Mouse (Mus musculus) forebrain, embryonic 11.5 days (tissue): ENCODE results near the gene Trip13. TPM values are rescaled to one million over a fixed set of nuclear protein-coding genes. Genes with fewer than 3 reads are reported as not detected.

ENCODE experiments used
- ATAC-seq: fragments of 200-750 bp; cut with Nextera tagmentation; replicated peaks from 2 replicates; pipeline ENCODE4 v1.8.0; 2017; ENCODE audit warnings: moderate TSS enrichment; ENCODE audit not compliant: low FRiP score
- DNase-seq: peaks from one replicate; pipeline ENCODE4 v3.0.0-alpha.2; 2017; ENCODE audit warnings: low spot score
- H3K27ac ChIP-seq: fragments of 300-500 bp; sonication (generic); 2 replicates; pipeline ENCODE4 v1.5.1; 2014; ENCODE audit warnings: low read depth, low read length
- H3K27me3 ChIP-seq: fragments of 300-500 bp; sonication (generic); 2 replicates; pipeline ENCODE4 v1.6.1; 2014; ENCODE audit warnings: mild to moderate bottlenecking, low read length, mixed read lengths; ENCODE audit not compliant: control insufficient read depth, insufficient read depth
- H3K36me3 ChIP-seq: fragments of 300-500 bp; sonication (generic); 2 replicates; pipeline ENCODE4 v1.6.1; 2014; ENCODE audit warnings: mild to moderate bottlenecking, low read length, moderate library complexity, mixed read lengths; ENCODE audit not compliant: control insufficient read depth, insufficient read depth
- H3K4me1 ChIP-seq: fragments of 300-500 bp; sonication (generic); replicated peaks from 2 replicates; pipeline ENCODE4 v1.6.1; 2014; ENCODE audit warnings: low read length, mixed read lengths; ENCODE audit not compliant: control insufficient read depth, insufficient read depth
- H3K4me2 ChIP-seq: fragments of 300-500 bp; sonication (generic); 2 replicates; pipeline ENCODE4 v1.6.1; 2014; ENCODE audit warnings: low read depth, mild to moderate bottlenecking, low read length, moderate library complexity, mixed read lengths; ENCODE audit not compliant: severe bottlenecking
- H3K4me3 ChIP-seq: fragments of 300-500 bp; sonication (generic); 2 replicates; pipeline ENCODE4 v1.5.1; 2014; ENCODE audit warnings: low read depth, low read length
- H3K9ac ChIP-seq: fragments of 300-500 bp; sonication (generic); 2 replicates; pipeline ENCODE4 v1.6.1; 2014; ENCODE audit warnings: low read length
- H3K9me3 ChIP-seq: fragments of 300-500 bp; sonication (generic); 2 replicates; pipeline ENCODE4 v1.6.1; 2016; ENCODE audit warnings: low read length, mixed read lengths; ENCODE audit not compliant: control insufficient read depth
- WGBS: fragments of 180-500 bp; shearing (Covaris S2); extraction: QIAGEN DNeasy Blood & Tissue Kit; methylation state at CpG from one replicate; pipeline ENCODE4 v1.1.7; 2014; 5-methylcytosine and 5-hydroxymethylcytosine counted together
- polyA plus RNA-seq: library from polyadenylated mRNA; unstranded; fragments of >200 nt; fragmentation: Nextera tagmentation; extraction: Ambion mirVana; gene quantifications from 2 replicates; pipeline ENCODE4 v1.2.1, GENCODE M21; 2014

The Trip13 gene
- polyA plus RNA-seq, 1 experiment from 2014 or later: 59.9 TPM

DNA sequence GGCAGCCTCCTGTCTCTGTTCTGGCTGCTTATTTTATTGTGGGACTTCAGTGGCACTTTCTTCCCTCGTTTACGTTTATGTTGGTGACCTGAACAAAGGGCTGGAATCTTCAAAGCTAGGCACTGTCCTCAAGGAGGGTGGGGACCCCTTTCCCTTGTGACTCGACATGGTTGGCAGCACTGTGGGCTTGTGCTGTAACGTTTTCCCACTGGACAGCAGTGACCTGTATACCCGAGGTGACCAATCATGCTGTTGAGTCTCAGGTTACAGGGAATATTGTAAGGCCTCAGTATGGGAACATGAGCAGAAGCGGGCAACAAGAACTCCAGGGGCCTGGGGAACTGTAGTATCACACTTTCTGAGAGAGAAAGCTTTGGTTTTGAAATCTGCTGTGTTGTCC is 17.1 kb upstream of the Trip13 start:
- 82% methylated on average over 6 of the region's 6 CpGs for WGBS
- Histone ChIP-seq H3K27me3 (no peaks in the 10 kb centered on the region), H3K9ac (no peak overlapping the region), H3K9me3 (no peaks in the 10 kb centered on the region), H3K4me2 (no peak overlapping the region), H3K27ac (no peak overlapping the region), H3K36me3 (peaks cover 8% of the 10 kb centered on the region; the same call in 1 of the 2 replicates), H3K4me1 (no peaks in the 10 kb centered on the region), H3K4me3 (no peak overlapping the region)
- no peak for ATAC-seq
- no peak for DNase-seq

- Histone ChIP-seq H3K4me3 (no peak overlapping the region), H3K27me3 (no peaks in the 10 kb centered on the region), H3K9me3 (no peaks in the 10 kb centered on the region), H3K4me2 (no peak overlapping the region), H3K9ac (no peak overlapping the region), H3K4me1 (no peaks in the 10 kb centered on the region), H3K27ac (no peak overlapping the region), H3K36me3 (peaks cover 8% of the 10 kb centered on the region; the same call in 1 of the 2 replicates)
- ATAC-seq: no peak
- DNase-seq: no peak
- WGBS: 85% methylated on average over 1 of the region's 1 CpGs
Measured at GRCm38 (mm10) chr13:73953551-73954130, 16.1 kb upstream of the Trip13 start.

DNA sequence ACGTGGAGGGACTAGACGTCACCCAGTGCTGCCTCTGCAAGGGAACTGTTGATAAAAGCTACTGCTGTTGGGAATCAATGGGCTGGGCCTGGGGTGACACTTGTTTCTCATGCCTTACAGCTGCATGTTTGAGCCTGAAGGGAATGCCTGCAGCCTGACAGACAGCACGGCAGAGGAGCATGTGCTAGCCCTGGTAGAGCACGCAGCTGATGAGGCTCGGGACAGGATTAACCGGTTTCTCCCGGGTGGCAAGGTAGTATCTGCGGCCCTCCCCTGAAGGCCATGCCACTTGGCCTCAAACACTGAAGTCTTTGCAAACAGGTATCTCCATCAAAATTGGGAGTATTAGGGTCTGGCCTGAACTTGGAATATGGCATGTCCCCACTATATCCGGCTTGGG is 7.0 kb upstream of the Trip13 start:
- H3K4me2 ChIP-seq: no peak overlapping the region
- no peaks in the 10 kb centered on the region for H3K9me3 ChIP-seq
- H3K9ac ChIP-seq: no peak overlapping the region
- no peak overlapping the region for H3K4me3 ChIP-seq
- no peak for DNase-seq
- no peak overlapping the region for H3K27ac ChIP-seq
- ATAC-seq: no peak
- 97% methylated on average over 9 of the region's 9 CpGs for WGBS
- no peaks in the 10 kb centered on the region for H3K4me1 ChIP-seq
- peaks cover 11% of the 10 kb centered on the region; the same call in 1 of the 2 replicates for H3K36me3 ChIP-seq
- no peaks in the 10 kb centered on the region for H3K27me3 ChIP-seq

GRCm38 (mm10) chr13:73939101-73939500 is 1.5 kb upstream of the Trip13 start:
- Histone ChIP-seq H3K27me3 (no peaks in the 10 kb centered on the region), H3K4me3 (no peak overlapping the region), H3K9ac (no peak overlapping the region), H3K36me3 (peaks cover 11% of the 10 kb centered on the region; the same call in 1 of the 2 replicates), H3K4me2 (no peak overlapping the region), H3K9me3 (no peaks in the 10 kb centered on the region), H3K4me1 (peaks cover 9% of the 10 kb centered on the region; the same call in 1 of the 2 replicates), H3K27ac (no peak overlapping the region)
- WGBS: 94% methylated on average over 5 of the region's 5 CpGs
- ATAC-seq (no peak), DNase-seq (no peak)

DNA sequence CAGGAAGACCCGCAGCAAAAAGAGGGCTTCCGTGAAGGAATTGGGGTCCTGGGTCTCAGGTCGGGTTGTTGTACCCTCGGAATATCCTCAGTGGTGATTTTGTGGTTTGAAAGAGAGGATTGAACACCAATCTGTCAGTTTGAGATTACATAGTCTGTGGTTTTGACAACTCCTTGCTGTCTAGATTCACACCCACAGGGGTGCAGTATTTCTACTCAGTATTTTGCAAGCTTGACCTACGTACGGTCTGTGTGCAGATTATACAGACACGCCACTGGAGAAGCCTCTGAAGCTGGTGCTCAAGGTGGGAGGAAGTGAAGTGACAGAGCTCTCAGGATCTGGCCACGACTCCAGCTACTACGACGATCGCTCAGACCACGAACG is 585 bp upstream of the Trip13 start:
- H3K9ac ChIP-seq: peak overlapping the region; percentile 79
- DNase-seq (no peak), ATAC-seq (peak; percentile 13; the same call in 1 of the 2 replicates)
- H3K4me2 ChIP-seq: peak overlapping the region; percentile 83
- H3K27me3 ChIP-seq: no peaks in the 10 kb centered on the region
- H3K4me1 ChIP-seq: peaks cover 9% of the 10 kb centered on the region; the same call in 1 of the 2 replicates
- H3K9me3 ChIP-seq: no peaks in the 10 kb centered on the region
- H3K27ac ChIP-seq: no peak overlapping the region
- 52% methylated on average over 13 of the region's 13 CpGs for WGBS
- peaks cover 4% of the 10 kb centered on the region; the same call in 1 of the 2 replicates for H3K36me3 ChIP-seq
- peak overlapping the region; percentile 76 for H3K4me3 ChIP-seq

GRCm38 (mm10) chr13:73936938-73937320 is 655 bp downstream of the Trip13 start:
- peak; percentile 36; the same call in 1 of the 2 replicates for ATAC-seq
- Histone ChIP-seq H3K4me2 (peak overlapping the region; percentile 83), H3K9me3 (no peaks in the 10 kb centered on the region), H3K27ac (no peak overlapping the region), H3K4me3 (peak overlapping the region; percentile 76), H3K4me1 (peaks cover 9% of the 10 kb centered on the region; the same call in 1 of the 2 replicates), H3K9ac (peak overlapping the region; percentile 79), H3K27me3 (no peaks in the 10 kb centered on the region), H3K36me3 (peaks cover 4% of the 10 kb centered on the region; the same call in 1 of the 2 replicates)
- DNase-seq: no peak
- 15% methylated on average over 5 of the region's 5 CpGs for WGBS

DNA sequence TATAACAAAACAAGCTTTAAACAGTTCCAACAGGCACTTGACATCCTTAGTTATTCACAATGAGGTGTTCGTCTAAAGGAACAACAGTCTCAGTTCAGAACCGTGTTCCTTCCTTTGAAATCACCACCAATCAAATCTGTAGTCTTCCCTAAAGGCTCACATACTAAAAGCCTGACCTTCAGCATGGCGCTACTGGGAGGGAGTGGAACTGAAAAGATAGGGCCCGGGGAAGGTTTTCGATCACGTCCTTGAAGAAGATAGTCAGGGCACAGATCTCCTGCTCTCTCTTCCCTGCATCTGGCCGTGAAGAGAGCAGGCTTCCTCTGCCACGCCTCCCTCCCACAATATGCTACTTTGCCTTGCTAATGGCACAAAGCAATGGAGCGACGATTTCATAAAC is 5.4 kb downstream of the Trip13 start:
- peaks cover 11% of the 10 kb centered on the region; the same call in 1 of the 2 replicates for H3K36me3 ChIP-seq
- H3K4me2 ChIP-seq: no peak overlapping the region
- ATAC-seq (no peak), DNase-seq (no peak)
- no peak overlapping the region for H3K27ac ChIP-seq
- H3K4me1 ChIP-seq: 0 out of 2 replicates have a peak, but pooled peaks cover 3% of the 10 kb centered on the region
- no peak overlapping the region for H3K4me3 ChIP-seq
- no peaks in the 10 kb centered on the region for H3K27me3 ChIP-seq
- 91% methylated on average over 10 of the region's 10 CpGs for WGBS
- H3K9ac ChIP-seq: no peak overlapping the region
- H3K9me3 ChIP-seq: no peaks in the 10 kb centered on the region

GRCm38 (mm10) chr13:73913066-73913465 is 24.5 kb downstream of the Trip13 start:
- H3K9me3 ChIP-seq: no peaks in the 10 kb centered on the region
- no peak overlapping the region for H3K4me2 ChIP-seq
- no peak overlapping the region for H3K9ac ChIP-seq
- no peaks in the 10 kb centered on the region for H3K27me3 ChIP-seq
- no peaks in the 10 kb centered on the region for H3K4me1 ChIP-seq
- 93% methylated on average over 4 of the region's 4 CpGs for WGBS
- ATAC-seq (no peak), DNase-seq (no peak)
- H3K4me3 ChIP-seq: no peak overlapping the region
- peaks cover 10% of the 10 kb centered on the region for H3K36me3 ChIP-seq
- H3K27ac ChIP-seq: no peak overlapping the region
